Mouse (Mus musculus) megakaryocyte, embryonic 14.5 days (primary cell): ENCODE measurements around the gene Asgr1. TPM values are rescaled to one million over a fixed set of nuclear protein-coding genes. Genes with fewer than 3 reads are reported as not detected.

ENCODE experiments used
- H3K27me3 ChIP-seq: replicated peaks from 2 replicates; pipeline ENCODE3; 2012; ENCODE audit warnings: inconsistent platforms
- H3K36me3 ChIP-seq: replicated peaks from 2 replicates; pipeline ENCODE3; 2012; ENCODE audit warnings: low read length, inconsistent platforms, mixed read lengths
- H3K4me1 ChIP-seq: 2 replicates; pipeline ENCODE4 v1.6.1; 2012; ENCODE audit warnings: inconsistent platforms
- H3K4me3 ChIP-seq: replicated peaks from 2 replicates; pipeline ENCODE3; 2012; ENCODE audit warnings: moderate library complexity, mild to moderate bottlenecking, inconsistent platforms
- H3K9me3 ChIP-seq: 2 replicates; pipeline ENCODE4 v1.6.1; 2012; ENCODE audit warnings: inconsistent platforms
- FLI1 ChIP-seq: IDR thresholded peaks from 2 replicates; pipeline ENCODE4 v1.6.1; 2012; ENCODE audit warnings: low read length, inconsistent platforms, mixed read lengths
- GATA1 ChIP-seq: IDR thresholded peaks from 3 replicates; pipeline ENCODE4 v1.6.1; 2012; ENCODE audit warnings: mixed read lengths, low read length, inconsistent platforms, borderline replicate concordance
- polyA plus RNA-seq: library from polyadenylated mRNA; stranded (reverse); fragments of >175 nt; gene quantifications from 2 replicates; pipeline ENCODE4 v1.2.3, GENCODE M21; 2012; ENCODE audit warnings: low replicate concordance; ENCODE audit not compliant: insufficient read depth

Asgr1 gene
- polyA plus RNA-seq, 1 experiment, result 0.36 TPM

- peaks cover 73% of the 10 kb centered on the region for H3K36me3 ChIP-seq
- no peak for TF ChIP-seq GATA1
- TF ChIP-seq FLI1, result no peak
- no peak overlapping the region for H3K4me3 ChIP-seq
- no peaks in the 10 kb centered on the region for H3K27me3 ChIP-seq
- peaks cover 13% of the 10 kb centered on the region for H3K4me1 ChIP-seq
- no peaks in the 10 kb centered on the region for H3K9me3 ChIP-seq
Measured at GRCm38 (mm10) chr11:70040184-70040583, 13.7 kb upstream of the Asgr1 start.

GRCm38 (mm10) chr11:70042309-70043085 lies 11.4 kb upstream of the Asgr1 start:
- Histone ChIP-seq H3K4me1 (peaks cover 12% of the 10 kb centered on the region), H3K36me3 (peaks cover 73% of the 10 kb centered on the region), H3K9me3 (no peaks in the 10 kb centered on the region), H3K27me3 (no peaks in the 10 kb centered on the region), H3K4me3 (no peak overlapping the region)
- no peak for TF ChIP-seq GATA1
- no peak for TF ChIP-seq FLI1

GRCm38 (mm10) chr11:70043665-70044064 lies 10.2 kb upstream of the Asgr1 start:
- peaks cover 64% of the 10 kb centered on the region for H3K36me3 ChIP-seq
- no peaks in the 10 kb centered on the region for H3K27me3 ChIP-seq
- H3K9me3 ChIP-seq, result no peaks in the 10 kb centered on the region
- peaks cover 4% of the 10 kb centered on the region for H3K4me1 ChIP-seq
- TF ChIP-seq GATA1, result no peak
- TF ChIP-seq FLI1, result no peak
- no peak overlapping the region for H3K4me3 ChIP-seq

- no peak overlapping the region for H3K4me3 ChIP-seq
- H3K36me3 ChIP-seq, result peaks cover 48% of the 10 kb centered on the region
- H3K4me1 ChIP-seq, result peaks cover 4% of the 10 kb centered on the region
- H3K27me3 ChIP-seq, result peaks cover 9% of the 10 kb centered on the region
- no peaks in the 10 kb centered on the region for H3K9me3 ChIP-seq
- TF ChIP-seq GATA1 (no peak), FLI1 (no peak)
Measured at GRCm38 (mm10) chr11:70045435-70045834, 8.4 kb upstream of the Asgr1 start.

- H3K4me1 ChIP-seq, result peaks cover 4% of the 10 kb centered on the region
- TF ChIP-seq FLI1, result no peak
- TF ChIP-seq GATA1, result no peak
- peaks cover 45% of the 10 kb centered on the region for H3K27me3 ChIP-seq
- H3K36me3 ChIP-seq, result peaks cover 10% of the 10 kb centered on the region
- H3K4me3 ChIP-seq, result no peak overlapping the region
- H3K9me3 ChIP-seq, result no peaks in the 10 kb centered on the region
Measured at GRCm38 (mm10) chr11:70049366-70049765, 4.5 kb upstream of the Asgr1 start.

- Histone ChIP-seq H3K4me3 (no peak overlapping the region), H3K4me1 (peaks cover 4% of the 10 kb centered on the region), H3K36me3 (peaks cover 6% of the 10 kb centered on the region), H3K27me3 (peaks cover 50% of the 10 kb centered on the region), H3K9me3 (no peaks in the 10 kb centered on the region)
- TF ChIP-seq GATA1 (no peak), FLI1 (no peak)
Measured at GRCm38 (mm10) chr11:70049816-70050215, 4.1 kb upstream of the Asgr1 start.

- Histone ChIP-seq H3K36me3 (no peaks in the 10 kb centered on the region), H3K27me3 (peaks cover 68% of the 10 kb centered on the region), H3K4me3 (no peak overlapping the region), H3K4me1 (peaks cover 4% of the 10 kb centered on the region), H3K9me3 (no peaks in the 10 kb centered on the region)
- TF ChIP-seq FLI1 (no peak), GATA1 (no peak)
Measured at GRCm38 (mm10) chr11:70053156-70053555, 729 bp upstream of the Asgr1 start.

- H3K27me3 ChIP-seq, result peaks cover 71% of the 10 kb centered on the region
- TF ChIP-seq FLI1, result no peak
- TF ChIP-seq GATA1, result no peak
- no peaks in the 10 kb centered on the region for H3K36me3 ChIP-seq
- H3K9me3 ChIP-seq, result no peaks in the 10 kb centered on the region
- no peak overlapping the region for H3K4me3 ChIP-seq
- H3K4me1 ChIP-seq, result peaks cover 4% of the 10 kb centered on the region
Measured at GRCm38 (mm10) chr11:70055618-70056214, 1.8 kb downstream of the Asgr1 start.

- Histone ChIP-seq H3K4me3 (no peak overlapping the region), H3K4me1 (peaks cover 4% of the 10 kb centered on the region), H3K36me3 (no peaks in the 10 kb centered on the region), H3K27me3 (peaks cover 60% of the 10 kb centered on the region), H3K9me3 (peaks cover 4% of the 10 kb centered on the region; the same call in 1 of the 2 replicates)
- TF ChIP-seq GATA1 (no peak), FLI1 (no peak)
Measured at GRCm38 (mm10) chr11:70057805-70058204, 3.9 kb downstream of the Asgr1 start.

GRCm38 (mm10) chr11:70059930-70060329 lies 6.0 kb downstream of the Asgr1 start:
- H3K36me3 ChIP-seq, result no peaks in the 10 kb centered on the region
- TF ChIP-seq GATA1, result no peak
- TF ChIP-seq FLI1, result no peak
- peaks cover 42% of the 10 kb centered on the region for H3K27me3 ChIP-seq
- H3K4me3 ChIP-seq, result no peak overlapping the region
- H3K9me3 ChIP-seq, result peaks cover 9% of the 10 kb centered on the region; the same call in 1 of the 2 replicates
- peaks cover 4% of the 10 kb centered on the region for H3K4me1 ChIP-seq
